Mouse (Mus musculus): Measurements from ENCODE around the gene Eif3g. TPM values are rescaled to one million over a fixed set of nuclear protein-coding genes. Genes with fewer than 3 reads are reported as not detected.

Eif3g gene
- 180 TPM for total RNA-seq (2023)

DNA sequence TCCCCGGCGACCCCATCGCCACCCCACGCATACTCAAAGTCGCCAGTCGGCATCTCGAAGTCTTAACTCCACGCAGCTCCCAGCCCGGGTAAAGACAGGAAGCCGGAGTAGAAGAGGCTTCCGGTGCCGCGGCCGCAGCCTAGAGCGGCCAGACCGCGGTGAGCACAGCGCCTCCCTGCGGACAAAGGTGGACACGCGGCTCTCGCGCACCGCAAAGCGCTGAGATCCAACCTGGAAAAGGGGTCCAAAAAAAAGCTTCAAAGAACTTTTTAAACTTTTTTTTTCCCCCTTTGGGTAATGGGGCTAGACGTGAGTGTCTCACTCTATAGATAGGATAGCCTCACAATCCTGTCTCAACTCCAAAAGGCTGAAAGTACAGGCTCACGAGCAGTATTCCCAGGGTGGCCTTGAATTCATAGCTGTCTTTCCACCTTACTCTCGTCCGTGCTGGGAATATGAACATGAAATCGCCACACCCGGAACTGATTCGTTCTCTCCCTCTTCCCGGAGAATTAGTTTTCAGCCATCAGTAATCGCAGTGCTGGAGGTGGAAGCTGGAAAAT lies at the start of gene Eif3g:
Eif3g (minus strand) TSS at position 113 of the 563 bp plus-strand sequence.

GRCm38 (mm10) chr9:20887704-20888385 lies 10.6 kb downstream of the Eif3g start, which contains the start of gene Ppan:
Ppan (plus strand) TSS chr9:20888175.

GRCm38 (mm10) chr9:20879097-20879792 lies 19.2 kb downstream of the Eif3g start, which contains the start of gene Angptl6:
Angptl6 (minus strand) TSS chr9:20879727.

DNA sequence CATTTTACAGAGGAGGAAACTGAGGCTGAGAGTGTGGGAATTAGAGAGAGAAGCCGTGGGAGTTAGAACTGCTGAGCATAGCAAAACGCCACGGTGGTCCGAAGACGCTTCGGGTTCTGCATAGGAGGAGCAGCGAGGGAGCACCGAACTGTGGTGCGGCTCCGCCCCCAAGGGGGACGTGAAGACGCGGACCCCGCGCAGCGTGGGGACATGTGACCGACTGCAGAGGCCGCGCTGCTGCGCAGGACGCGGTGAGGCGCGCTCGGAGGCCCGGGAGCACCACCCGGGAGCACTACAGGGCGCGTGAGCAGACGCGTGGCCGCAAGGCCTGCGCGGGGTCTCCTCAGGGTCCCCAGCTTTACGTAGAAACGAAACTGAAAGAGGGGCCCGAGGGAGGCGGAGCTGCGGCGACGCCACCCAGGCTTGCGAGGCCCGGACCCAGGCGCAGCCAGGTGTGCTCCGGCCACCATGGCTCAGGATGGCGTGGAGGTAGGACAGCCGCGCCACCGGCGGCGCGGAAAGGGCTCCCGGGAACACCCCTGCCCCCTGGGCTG lies 29.9 kb downstream of the Eif3g start, which contains the start of gene A230050P20Rik:
A230050P20Rik (plus strand) TSS at position 195 of the 554 bp plus-strand sequence.

Other genes starting within 250 kb of the Eif3g start
- gene Pin1, start 246.5 kb downstream of the Eif3g start, total RNA-seq (2023) = 21.0 TPM
- not detected for gene Olfm2, start 152.3 kb downstream of the Eif3g start, total RNA-seq (2023)
- 0.29 TPM for gene Col5a3, start 83.6 kb downstream of the Eif3g start, total RNA-seq (2023)
- gene Rdh8, start 80.1 kb downstream of the Eif3g start, total RNA-seq (2023) = not detected
- 42.0 TPM for gene A230050P20Rik, start 30.0 kb downstream of the Eif3g start, total RNA-seq (2023)
- gene Angptl6, start 18.9 kb downstream of the Eif3g start, total RNA-seq (2023) = 1.7 TPM
- gene Ppan, start 10.4 kb downstream of the Eif3g start, total RNA-seq (2023) = 83.2 TPM
- 82.7 TPM for gene Dnmt1, start 61.3 kb upstream of the Eif3g start, total RNA-seq (2023)
- 2.1 TPM for gene S1pr2, start 78.2 kb upstream of the Eif3g start, total RNA-seq (2023)
- gene Mrpl4, start 104.1 kb upstream of the Eif3g start, total RNA-seq (2023) = 41.2 TPM
- 18.7 TPM for gene Icam1, start 117.4 kb upstream of the Eif3g start, total RNA-seq (2023)
- gene Icam4, start 130.8 kb upstream of the Eif3g start, total RNA-seq (2023) = 0.97 TPM
- gene Icam5, start 133.4 kb upstream of the Eif3g start, total RNA-seq (2023) = 0.23 TPM
- not detected for gene Zglp1, start 168.5 kb upstream of the Eif3g start, total RNA-seq (2023)
- 1.5 TPM for gene Gm49373, start 174.5 kb upstream of the Eif3g start, total RNA-seq (2023)
- gene Fdx1l, start 175.0 kb upstream of the Eif3g start, total RNA-seq (2023) = 26.2 TPM
- gene Gm38431, start 193.4 kb upstream of the Eif3g start, total RNA-seq (2023) = 13.0 TPM
- gene Raver1, start 193.4 kb upstream of the Eif3g start, total RNA-seq (2023) = 116 TPM
- 50.5 TPM for gene Tyk2, start 232.6 kb upstream of the Eif3g start, total RNA-seq (2023)

Measured in CD4-positive naive resting alpha-beta T cell, adult 76 days (primary cell).